Mouse (Mus musculus) limb, embryonic 10.5 days (tissue): ENCODE results near the gene Orm1. TPM values are rescaled to one million over a fixed set of nuclear protein-coding genes. Genes with fewer than 3 reads are reported as not detected.

ENCODE experiments used
- DNase-seq: peaks from one replicate; pipeline ENCODE4 v3.0.0-alpha.2; 2017; ENCODE audit warnings: low spot score
- H3K27ac ChIP-seq: fragments of 300-500 bp; sonication (generic); 2 replicates; pipeline ENCODE4 v1.5.1; 2016; ENCODE audit warnings: mild to moderate bottlenecking
- H3K27me3 ChIP-seq: fragments of 300-500 bp; sonication (generic); 2 replicates; pipeline ENCODE4 v1.6.1; 2016; ENCODE audit warnings: low read depth, mild to moderate bottlenecking; ENCODE audit not compliant: poor library complexity, severe bottlenecking
- H3K36me3 ChIP-seq: fragments of 300-500 bp; sonication (generic); 2 replicates; pipeline ENCODE4 v1.6.1; 2016; ENCODE audit warnings: mild to moderate bottlenecking, moderate library complexity
- H3K4me1 ChIP-seq: fragments of 300-500 bp; sonication (generic); 2 replicates; pipeline ENCODE4 v1.6.1; 2016
- H3K4me3 ChIP-seq: fragments of 300-500 bp; sonication (generic); 2 replicates; pipeline ENCODE4 v1.5.1; 2016; ENCODE audit warnings: mild to moderate bottlenecking, moderate library complexity
- H3K9me3 ChIP-seq: fragments of 300-500 bp; sonication (generic); replicated peaks from 2 replicates; pipeline ENCODE4 v1.6.1; 2016; ENCODE audit warnings: mild to moderate bottlenecking
- WGBS: fragments of 180-500 bp; shearing (Covaris S2); methylation state at CpG from one replicate; pipeline ENCODE4 v1.1.7; 2016; 5-methylcytosine and 5-hydroxymethylcytosine counted together
- polyA plus RNA-seq: library from polyadenylated mRNA; unstranded; fragments of >200 nt; fragmentation: Nextera tagmentation; extraction: Ambion mirVana; gene quantifications from 2 replicates; pipeline ENCODE4 v1.2.1, GENCODE M21; 2016

Orm1 gene
- polyA plus RNA-seq, 1 experiment from 2014 or later: not detected

DNA sequence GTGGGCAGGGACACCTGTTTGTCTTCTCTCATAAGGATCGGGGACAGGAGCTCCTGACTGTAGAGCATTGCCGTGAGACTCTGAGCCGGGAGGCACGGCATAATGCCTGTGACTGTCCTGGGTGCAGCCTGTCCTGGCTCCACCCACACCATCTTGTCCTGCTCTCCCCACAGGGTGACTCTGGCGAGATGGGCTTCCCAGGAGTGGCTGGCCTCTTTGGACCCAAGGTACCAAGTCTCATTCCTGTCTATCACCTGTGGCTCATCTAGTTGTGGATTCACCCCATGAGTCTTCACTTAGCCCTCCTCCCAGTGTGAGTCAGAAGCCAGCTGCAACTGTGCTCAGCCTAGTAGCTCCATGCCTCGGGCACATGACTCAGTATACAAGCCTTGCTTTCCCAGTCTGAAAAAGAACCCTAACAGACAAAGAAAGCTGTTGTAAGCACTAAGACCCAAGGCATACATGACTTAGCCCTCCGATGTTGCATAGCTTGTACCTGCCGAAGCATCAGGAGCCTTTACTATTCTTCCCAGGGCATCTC lies 21.0 kb upstream of the Orm1 start:
- 84% methylated on average over 8 of the region's 8 CpGs for WGBS
- Histone ChIP-seq H3K27me3 (no peaks in the 10 kb centered on the region), H3K27ac (no peak overlapping the region), H3K4me1 (no peaks in the 10 kb centered on the region), H3K36me3 (peaks cover 81% of the 10 kb centered on the region), H3K9me3 (no peaks in the 10 kb centered on the region), H3K4me3 (no peak overlapping the region)
- DNase-seq: no peak

GRCm38 (mm10) chr4:63333403-63333802 lies 11.0 kb upstream of the Orm1 start:
- no peaks in the 10 kb centered on the region for H3K27me3 ChIP-seq
- DNase-seq: no peak
- no peak overlapping the region for H3K4me3 ChIP-seq
- peaks cover 35% of the 10 kb centered on the region for H3K36me3 ChIP-seq
- no peak overlapping the region for H3K27ac ChIP-seq
- H3K9me3 ChIP-seq: no peaks in the 10 kb centered on the region
- WGBS: 95% methylated on average over 4 of the region's 4 CpGs
- 0 out of 2 replicates have a peak, but pooled peaks cover 5% of the 10 kb centered on the region for H3K4me1 ChIP-seq

GRCm38 (mm10) chr4:63338414-63339076 lies 5.8 kb upstream of the Orm1 start:
- no peak for DNase-seq
- WGBS: 74% methylated on average over 3 of the region's 3 CpGs
- H3K4me1 ChIP-seq: peaks cover 7% of the 10 kb centered on the region
- H3K27me3 ChIP-seq: no peaks in the 10 kb centered on the region
- H3K9me3 ChIP-seq: no peaks in the 10 kb centered on the region
- H3K27ac ChIP-seq: no peak overlapping the region
- H3K4me3 ChIP-seq: no peak overlapping the region
- H3K36me3 ChIP-seq: no peaks in the 10 kb centered on the region

DNA sequence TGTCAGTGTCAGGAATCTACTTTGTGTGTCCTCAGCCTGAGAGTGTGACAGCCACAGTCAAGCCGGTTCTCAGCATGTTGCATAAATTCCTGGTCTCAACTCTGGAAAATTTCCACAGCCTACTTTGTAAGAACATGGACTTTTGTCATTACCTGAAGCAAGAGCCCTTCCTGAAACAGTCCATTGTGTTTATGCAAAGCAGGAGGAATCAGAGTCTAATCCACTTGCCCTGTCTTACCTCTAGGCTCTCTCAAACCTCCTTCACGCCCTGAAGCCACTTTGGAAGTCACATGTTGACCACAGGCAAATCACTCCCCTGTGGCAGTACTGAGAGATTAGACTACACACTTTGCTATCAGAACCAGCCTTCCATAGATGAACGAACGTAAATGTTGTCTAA lies 1.9 kb upstream of the Orm1 start:
- 86% methylated on average over 4 of the region's 4 CpGs for WGBS
- Histone ChIP-seq H3K27me3 (no peaks in the 10 kb centered on the region), H3K27ac (no peak overlapping the region), H3K4me3 (no peak overlapping the region), H3K36me3 (no peaks in the 10 kb centered on the region), H3K4me1 (peaks cover 7% of the 10 kb centered on the region), H3K9me3 (no peaks in the 10 kb centered on the region)
- DNase-seq: no peak

GRCm38 (mm10) chr4:63343608-63344007 lies 752 bp upstream of the Orm1 start:
- no peak overlapping the region for H3K27ac ChIP-seq
- no peaks in the 10 kb centered on the region for H3K36me3 ChIP-seq
- WGBS: 76% methylated on average over 3 of the region's 3 CpGs
- H3K27me3 ChIP-seq: no peaks in the 10 kb centered on the region
- H3K4me1 ChIP-seq: peaks cover 7% of the 10 kb centered on the region
- H3K4me3 ChIP-seq: no peak overlapping the region
- H3K9me3 ChIP-seq: no peaks in the 10 kb centered on the region
- no peak for DNase-seq

GRCm38 (mm10) chr4:63345261-63345660 lies 901 bp downstream of the Orm1 start:
- no peaks in the 10 kb centered on the region for H3K4me1 ChIP-seq
- H3K9me3 ChIP-seq: no peaks in the 10 kb centered on the region
- H3K27me3 ChIP-seq: no peaks in the 10 kb centered on the region
- H3K36me3 ChIP-seq: no peaks in the 10 kb centered on the region
- H3K27ac ChIP-seq: no peak overlapping the region
- no peak overlapping the region for H3K4me3 ChIP-seq
- DNase-seq: no peak

DNA sequence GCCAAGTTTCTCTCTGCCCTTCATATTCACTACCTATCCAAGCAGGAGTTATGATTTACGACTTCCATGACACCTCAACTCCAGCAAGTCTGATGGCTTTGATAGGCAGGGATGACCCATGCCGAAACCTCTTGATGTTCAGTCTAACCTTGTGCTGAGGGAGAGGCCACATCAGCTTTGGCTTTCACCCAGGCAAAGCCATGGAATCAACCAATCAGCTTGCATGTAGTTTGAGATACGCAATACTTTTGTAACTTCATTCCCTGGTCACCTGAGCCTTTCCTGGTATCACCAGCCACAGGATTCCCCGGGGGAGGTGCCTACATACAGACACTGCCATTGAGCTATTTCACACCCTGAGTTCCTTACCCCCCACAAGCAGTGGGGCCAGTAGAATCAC lies 2.3 kb downstream of the Orm1 start:
- no peaks in the 10 kb centered on the region for H3K27me3 ChIP-seq
- no peaks in the 10 kb centered on the region for H3K36me3 ChIP-seq
- no peak for DNase-seq
- no peaks in the 10 kb centered on the region for H3K9me3 ChIP-seq
- H3K4me3 ChIP-seq: no peak overlapping the region
- H3K27ac ChIP-seq: no peak overlapping the region
- WGBS: 83% methylated on average over 4 of the region's 4 CpGs
- H3K4me1 ChIP-seq: no peaks in the 10 kb centered on the region

DNA sequence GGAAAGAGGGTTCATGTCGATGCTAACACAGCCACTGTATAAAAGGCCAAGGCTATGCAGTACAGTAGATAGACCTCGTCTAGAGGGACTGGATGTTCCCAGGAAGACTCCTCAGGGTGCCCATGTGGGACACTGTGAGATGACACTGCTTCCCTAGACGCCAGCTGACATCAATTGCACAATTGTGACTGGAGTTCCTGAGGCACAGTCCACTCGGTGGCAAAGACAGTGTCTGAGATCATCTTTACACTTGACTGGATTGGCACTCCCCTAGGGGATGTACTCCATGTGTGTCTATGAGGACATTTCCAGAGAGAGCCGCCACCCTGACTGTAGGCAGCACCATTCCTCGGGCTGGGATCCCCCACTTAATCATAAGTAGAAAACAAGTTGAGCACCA lies 4.2 kb downstream of the Orm1 start:
- H3K4me1 ChIP-seq: no peaks in the 10 kb centered on the region
- no peaks in the 10 kb centered on the region for H3K36me3 ChIP-seq
- no peaks in the 10 kb centered on the region for H3K27me3 ChIP-seq
- DNase-seq: no peak
- no peak overlapping the region for H3K27ac ChIP-seq
- 89% methylated on average over 6 of the region's 6 CpGs for WGBS
- no peak overlapping the region for H3K4me3 ChIP-seq
- H3K9me3 ChIP-seq: no peaks in the 10 kb centered on the region

- WGBS: 84% methylated on average over 4 of the region's 4 CpGs
These were observed 11.7 kb downstream of the Orm1 start, which contains the start of gene Orm3 for GRCm38 (mm10) chr4:63355877-63356665. Orm3 (plus strand) TSS chr4:63356162.

DNA sequence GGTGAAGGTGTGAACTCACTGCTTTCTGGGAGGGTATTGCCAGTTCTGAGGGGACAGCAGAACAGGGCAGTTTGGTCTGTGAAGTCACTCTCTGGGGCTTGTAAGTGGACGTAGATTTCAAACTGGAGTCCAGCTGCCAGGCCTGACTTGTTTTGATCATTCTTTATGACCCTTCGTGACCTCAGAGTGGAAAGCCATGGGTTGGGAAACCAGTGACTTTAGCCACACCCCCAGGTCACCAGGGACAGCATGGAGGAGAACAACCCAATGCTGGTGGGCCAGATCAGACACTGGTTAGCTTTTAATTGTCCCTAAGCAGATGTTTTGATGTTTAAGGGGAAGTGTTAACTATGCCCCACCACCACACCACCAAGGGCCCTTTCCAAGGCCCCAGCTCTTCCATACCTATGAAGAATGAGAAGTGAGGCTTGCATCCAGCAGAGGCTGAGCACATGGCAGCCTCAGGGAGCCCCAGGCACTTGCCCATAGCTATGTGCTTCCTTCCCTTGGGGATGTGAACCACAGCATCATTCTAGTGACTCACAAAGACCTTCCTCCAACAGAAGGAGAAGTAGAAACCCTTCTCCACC lies 12.7 kb downstream of the Orm1 start:
- Histone ChIP-seq H3K36me3 (no peaks in the 10 kb centered on the region), H3K4me3 (no peak overlapping the region), H3K9me3 (no peaks in the 10 kb centered on the region), H3K4me1 (peaks cover 13% of the 10 kb centered on the region), H3K27ac (no peak overlapping the region), H3K27me3 (no peaks in the 10 kb centered on the region)
- WGBS: 26% methylated on average over 2 of the region's 2 CpGs
- DNase-seq: no peak

More at GRCm38 (mm10) chr4:63355877-63356665, 11.7 kb downstream of the Orm1 start, which contains the start of gene Orm3:
- Histone ChIP-seq H3K27ac (no peak within 1 kb of the TSS), H3K36me3 (no peaks in the 10 kb centered on the region), H3K4me3 (no peak within 1 kb of the TSS), H3K27me3 (no peaks in the 10 kb centered on the region), H3K9me3 (no peaks in the 10 kb centered on the region), H3K4me1 (peaks cover 13% of the 10 kb centered on the region)
- DNase-seq: no peak

- Histone ChIP-seq H3K27me3 (no peaks in the 10 kb centered on the region), H3K4me3 (no peak overlapping the region), H3K9me3 (no peaks in the 10 kb centered on the region), H3K4me1 (peaks cover 13% of the 10 kb centered on the region), H3K27ac (no peak overlapping the region), H3K36me3 (no peaks in the 10 kb centered on the region)
- no peak for DNase-seq
- 83% methylated on average over 6 of the region's 6 CpGs for WGBS
These were observed 15.5 kb downstream of the Orm1 start for GRCm38 (mm10) chr4:63359861-63360260.

DNA sequence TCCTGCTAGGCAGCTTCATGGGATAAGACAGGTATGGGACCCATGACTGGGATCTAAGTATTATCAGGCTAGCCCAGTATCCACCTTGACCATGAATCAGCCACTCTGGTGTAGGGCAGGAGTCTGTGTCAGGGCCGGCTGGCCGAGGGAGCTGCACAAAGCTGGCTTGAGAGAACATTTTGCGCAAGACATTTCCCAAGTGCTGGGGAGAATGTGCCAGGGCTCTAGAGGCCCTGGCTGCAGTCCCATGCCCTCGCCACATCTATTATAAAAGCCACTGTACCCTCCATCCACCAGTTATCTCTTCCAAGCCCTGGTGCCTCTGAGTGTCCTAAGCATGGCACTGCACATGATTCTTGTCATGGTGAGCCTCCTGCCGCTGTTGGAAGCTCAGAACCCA lies 17.8 kb downstream of the Orm1 start, which contains the start of gene Orm2:
TSS of gene Orm2 (plus strand) at position 300 of the 400 bp plus-strand sequence.
- WGBS: 92% methylated on average over 5 of the region's 5 CpGs
- Histone ChIP-seq H3K4me3 (no peak within 1 kb of the TSS), H3K27ac (no peak within 1 kb of the TSS), H3K9me3 (no peaks in the 10 kb centered on the region), H3K27me3 (no peaks in the 10 kb centered on the region), H3K4me1 (peaks cover 4% of the 10 kb centered on the region), H3K36me3 (peaks cover 6% of the 10 kb centered on the region; the same call in 1 of the 2 replicates)
- no peak for DNase-seq

DNA sequence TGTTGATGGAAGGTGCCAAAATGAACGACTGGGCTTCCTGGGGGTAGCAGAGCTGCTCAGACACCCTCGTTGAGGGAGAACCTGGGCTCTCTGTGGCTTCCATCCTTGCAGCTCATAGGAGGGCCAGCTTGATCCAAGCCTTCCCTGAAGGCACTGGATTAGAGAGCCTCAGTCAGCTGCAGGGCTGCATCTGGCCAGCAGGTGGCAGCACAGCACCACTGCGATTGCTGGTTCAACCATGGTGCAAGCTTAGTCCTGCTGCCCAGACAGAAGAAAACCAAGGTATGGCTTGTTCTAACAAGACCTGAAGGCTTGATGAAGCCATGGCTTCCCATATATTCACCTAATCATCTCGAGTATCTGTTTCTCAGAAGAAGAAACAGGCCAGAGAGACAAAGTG lies 24.2 kb downstream of the Orm1 start:
- WGBS: 15% methylated on average over 4 of the region's 4 CpGs
- no peak overlapping the region for H3K27ac ChIP-seq
- H3K36me3 ChIP-seq: peaks cover 71% of the 10 kb centered on the region
- no peak overlapping the region for H3K4me3 ChIP-seq
- no peaks in the 10 kb centered on the region for H3K27me3 ChIP-seq
- H3K4me1 ChIP-seq: no peaks in the 10 kb centered on the region
- peak; percentile 91 for DNase-seq
- no peaks in the 10 kb centered on the region for H3K9me3 ChIP-seq
